Mouse (Mus musculus): ENCODE measurements around the gene Iqcd.

- TF ChIP-seq CTCF (IDR thresholded peaks at IDR 0.05; ENCODE audit: low read depth, low read length) (no peak), POLR2A (IDR thresholded peaks at IDR 0.05; ENCODE audit: borderline replicate concordance, low read depth, low read length) (no peak)
Measured at GRCm38 (mm10) chr5:120635633-120636032, 46.8 kb downstream of the Iqcd start.
